Mouse (Mus musculus): ENCODE results near the gene Usp12. TPM values are rescaled to one million over a fixed set of nuclear protein-coding genes. Genes with fewer than 3 reads are reported as not detected.

The Usp12 gene
- total RNA-seq, 2 experiments from 2014 or later = 19.4 to 21.5 TPM

- no peak for DNase-seq
Measured at GRCm38 (mm10) chr5:146798031-146798430, 3.2 kb upstream of the Usp12 start.

- no peak for DNase-seq
Measured at GRCm38 (mm10) chr5:146795728-146796127, 922 bp upstream of the Usp12 start.

- DNase-seq = peak; percentile 58
Measured at GRCm38 (mm10) chr5:146794084-146794852, 538 bp downstream of the Usp12 start.

GRCm38 (mm10) chr5:146793630-146794083 is 1.1 kb downstream of the Usp12 start:
- no peak for DNase-seq

GRCm38 (mm10) chr5:146792140-146792791 is 2.5 kb downstream of the Usp12 start:
- DNase-seq = no peak

GRCm38 (mm10) chr5:146790944-146791343 is 3.9 kb downstream of the Usp12 start:
- DNase-seq = no peak

GRCm38 (mm10) chr5:146789413-146789812 is 5.4 kb downstream of the Usp12 start:
- DNase-seq = no peak

GRCm38 (mm10) chr5:146786123-146786522 is 8.7 kb downstream of the Usp12 start:
- DNase-seq = no peak

GRCm38 (mm10) chr5:146783891-146784290 is 10.9 kb downstream of the Usp12 start:
- no peak for DNase-seq

GRCm38 (mm10) chr5:146783300-146783699 is 11.5 kb downstream of the Usp12 start:
- DNase-seq = no peak

- no peak for DNase-seq
Measured at GRCm38 (mm10) chr5:146781663-146782062, 13.1 kb downstream of the Usp12 start.

- no peak for DNase-seq
Measured at GRCm38 (mm10) chr5:146779931-146780330, 14.9 kb downstream of the Usp12 start.

- DNase-seq = no peak
Measured at GRCm38 (mm10) chr5:146776988-146777639, 17.7 kb downstream of the Usp12 start.

- DNase-seq = no peak
Measured at GRCm38 (mm10) chr5:146771982-146772381, 22.8 kb downstream of the Usp12 start.

GRCm38 (mm10) chr5:146770002-146770848 is 24.6 kb downstream of the Usp12 start:
- no peak for DNase-seq

GRCm38 (mm10) chr5:146765791-146766190 is 29.0 kb downstream of the Usp12 start:
- DNase-seq = no peak

GRCm38 (mm10) chr5:146759159-146759558 is 35.6 kb downstream of the Usp12 start:
- DNase-seq = no peak

GRCm38 (mm10) chr5:146757921-146758320 is 36.9 kb downstream of the Usp12 start:
- no peak for DNase-seq

- DNase-seq = no peak
Measured at GRCm38 (mm10) chr5:146757316-146757715, 37.5 kb downstream of the Usp12 start.

GRCm38 (mm10) chr5:146753181-146753580 is 41.6 kb downstream of the Usp12 start:
- DNase-seq = no peak

GRCm38 (mm10) chr5:146750958-146751357 is 43.8 kb downstream of the Usp12 start:
- DNase-seq = no peak

GRCm38 (mm10) chr5:146750273-146750672 is 44.5 kb downstream of the Usp12 start:
- DNase-seq = peak; percentile 37
